Mouse (Mus musculus) R1 (cell line): ENCODE data around the gene Sftpd.
A peak's percentile ranks its signal among the peaks of the same experiment; 100 is the strongest.

ENCODE experiments used
- DNase-seq: peaks from one replicate; pipeline ENCODE4 v3.0.0-alpha.2; 2018; ENCODE audit warnings: low read depth, low spot score

Gene Sftpd

DNA sequence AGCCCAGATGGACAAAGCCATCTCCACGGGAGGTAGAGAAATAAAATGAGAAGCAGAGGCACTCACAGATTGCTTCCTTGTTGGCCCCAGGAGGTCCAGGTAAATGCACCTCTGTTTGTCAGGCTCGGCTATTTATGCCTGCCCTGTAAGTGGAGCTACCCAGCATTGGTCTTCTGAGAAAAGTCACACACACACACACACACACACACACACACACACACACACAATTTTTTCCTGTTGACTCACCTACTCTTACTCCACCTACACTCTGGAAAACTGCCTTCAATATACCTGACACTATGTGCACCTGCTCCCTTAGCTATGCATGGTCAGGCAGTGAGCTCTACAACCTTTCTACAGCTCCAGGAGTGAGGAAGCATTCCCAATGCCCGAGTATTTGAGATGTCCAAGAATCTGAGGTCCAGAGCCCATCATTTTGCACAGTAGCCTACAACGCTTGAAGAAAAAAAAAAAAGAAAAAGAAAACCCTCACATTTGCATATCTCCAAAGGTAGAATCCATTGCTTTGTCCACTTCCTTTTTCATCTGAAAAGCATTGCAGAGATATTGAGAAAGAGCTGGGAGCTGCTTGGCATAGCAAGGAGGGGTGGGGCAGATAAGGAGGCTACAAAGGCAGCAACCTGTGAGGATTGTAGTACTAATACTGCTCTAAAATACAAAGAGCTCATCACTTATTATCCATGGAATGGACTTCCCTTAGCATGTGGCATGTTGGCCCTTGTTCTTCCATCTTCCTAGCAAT, at the start of gene Sftpd:
Sftpd (minus strand) TSS at position 91 of the 763 bp plus-strand sequence.
- peak; percentile 65 for DNase-seq

DNA sequence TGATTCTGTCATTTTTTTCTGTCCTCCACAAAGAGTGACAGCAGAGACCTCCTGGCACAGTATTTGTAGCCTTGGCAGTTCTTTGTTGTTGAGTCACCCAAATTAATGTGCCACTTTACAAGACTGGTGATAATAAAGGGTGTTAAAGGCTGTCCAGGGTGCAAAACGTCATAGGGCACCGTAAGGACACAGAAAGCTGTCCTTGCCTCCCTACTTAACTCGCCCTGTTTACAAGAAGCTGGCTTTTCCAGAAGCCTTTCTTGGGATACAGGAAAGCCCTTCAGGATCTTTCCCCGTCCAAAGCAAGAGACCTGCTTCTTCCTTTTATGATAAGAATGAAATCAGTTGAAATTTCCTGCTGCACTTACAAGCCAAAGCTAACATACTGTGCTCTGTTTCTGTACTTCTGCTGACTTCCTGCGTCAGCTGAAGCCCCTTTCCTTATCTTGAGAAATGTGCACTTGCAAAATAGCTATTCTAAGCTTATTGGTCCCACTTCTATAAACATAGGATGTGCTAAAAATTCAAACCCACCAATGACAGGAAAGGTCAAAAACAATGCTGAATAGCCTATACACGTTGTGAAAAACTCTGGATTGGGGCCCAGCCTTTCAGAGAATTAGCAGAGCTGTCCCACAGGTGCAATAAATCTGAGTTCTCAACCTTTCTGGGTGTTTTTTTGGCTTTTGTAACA, 13.2 kb upstream of the Sftpd start:
- DNase-seq: no peak

DNA sequence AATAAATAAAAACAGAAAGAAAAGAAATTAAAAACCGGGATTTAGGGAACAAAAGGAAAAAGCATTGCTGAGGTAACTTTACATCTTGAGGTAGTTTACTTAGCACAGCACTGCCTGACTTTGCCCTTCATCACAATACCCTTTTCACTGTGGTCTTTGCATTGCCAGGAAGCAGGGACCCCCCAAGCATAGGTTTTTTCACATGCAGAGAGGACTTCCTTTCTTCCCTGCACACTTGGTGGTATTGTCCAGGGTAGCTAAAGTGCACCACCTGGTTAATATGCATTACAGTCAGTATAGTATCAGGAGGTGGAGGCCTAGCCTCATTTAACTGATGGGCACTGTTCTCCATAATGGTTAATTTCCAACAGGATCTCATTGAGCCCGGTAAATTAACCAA, 4.5 kb upstream of the Sftpd start:
- DNase-seq: peak; percentile 93

DNA sequence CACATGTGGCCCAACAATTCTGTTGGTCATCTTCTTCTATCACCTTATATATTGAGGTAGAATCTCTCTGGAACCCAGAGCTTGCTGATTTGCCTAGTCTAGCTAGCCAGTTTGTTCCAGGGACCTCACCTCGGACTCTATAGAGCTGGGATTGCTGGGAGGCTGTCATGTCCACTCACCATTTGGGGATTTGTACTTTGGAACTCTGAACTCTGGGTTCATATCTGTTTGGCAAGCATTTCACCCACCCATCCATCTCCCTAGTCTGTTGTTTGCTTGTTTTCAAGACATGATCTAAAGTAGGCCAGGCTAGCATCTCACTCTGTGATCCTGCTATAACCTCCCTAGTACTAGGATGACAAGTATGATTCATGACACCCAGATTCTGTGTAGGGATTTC, 10.1 kb downstream of the Sftpd start:
- no peak for DNase-seq

DNA sequence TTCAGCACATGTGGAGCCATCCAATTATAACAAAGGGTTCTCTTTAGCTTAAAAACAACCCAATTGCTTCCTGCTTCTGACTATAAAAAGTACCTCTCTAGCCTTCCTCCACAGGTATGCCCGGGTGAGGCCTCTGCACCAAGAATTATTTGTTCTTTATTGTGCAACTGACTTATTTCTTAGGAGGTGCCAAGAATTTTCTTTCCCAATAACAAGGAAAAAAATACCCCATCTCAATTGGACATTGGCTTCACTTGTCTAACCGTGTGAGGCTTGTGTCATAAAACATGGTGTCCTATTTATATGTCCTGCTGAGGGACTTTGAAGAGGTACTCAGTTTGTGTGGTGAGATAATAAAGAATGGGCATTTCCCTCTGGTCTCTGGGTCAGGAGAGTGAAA, 14.4 kb downstream of the Sftpd start:
- DNase-seq: no peak

DNA sequence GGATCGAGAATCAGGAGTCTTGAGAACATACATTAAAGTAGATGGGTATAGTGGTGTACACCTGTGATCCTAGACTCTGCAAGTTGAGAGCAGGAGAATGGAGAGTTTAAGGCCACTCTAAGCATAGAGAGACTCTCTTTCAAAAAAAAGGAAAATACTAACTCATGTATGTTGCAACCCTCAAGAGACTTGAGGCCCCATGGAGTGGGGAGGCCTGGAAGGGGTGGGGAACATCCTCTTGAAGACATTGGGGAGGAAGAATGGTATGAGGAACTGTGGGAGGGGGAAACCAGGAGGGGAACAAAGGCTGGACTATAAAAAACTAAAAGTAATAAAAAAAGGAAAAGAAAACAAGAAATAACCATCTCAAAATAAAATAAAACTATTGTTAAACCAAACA, 16.4 kb downstream of the Sftpd start:
- no peak for DNase-seq

DNA sequence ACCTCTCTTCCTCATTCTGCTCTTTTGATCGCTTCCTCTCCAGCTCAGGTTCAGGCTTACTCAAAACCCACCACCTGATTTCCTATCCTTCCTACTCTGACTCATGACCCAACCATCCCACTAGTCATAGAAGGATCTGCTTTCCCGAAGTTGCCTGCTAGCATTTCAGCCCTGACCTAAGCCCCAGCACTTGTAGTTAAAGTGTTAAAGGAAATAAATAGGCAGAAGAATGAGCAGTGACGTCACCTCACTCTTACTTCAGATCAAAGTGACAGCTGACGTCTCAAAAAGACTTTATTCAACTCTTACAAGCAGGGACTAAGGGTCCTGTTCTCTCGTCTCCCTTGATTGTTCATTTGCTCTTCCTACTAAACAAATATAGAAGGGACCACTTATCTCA, 17.7 kb downstream of the Sftpd start:
- DNase-seq: no peak

DNA sequence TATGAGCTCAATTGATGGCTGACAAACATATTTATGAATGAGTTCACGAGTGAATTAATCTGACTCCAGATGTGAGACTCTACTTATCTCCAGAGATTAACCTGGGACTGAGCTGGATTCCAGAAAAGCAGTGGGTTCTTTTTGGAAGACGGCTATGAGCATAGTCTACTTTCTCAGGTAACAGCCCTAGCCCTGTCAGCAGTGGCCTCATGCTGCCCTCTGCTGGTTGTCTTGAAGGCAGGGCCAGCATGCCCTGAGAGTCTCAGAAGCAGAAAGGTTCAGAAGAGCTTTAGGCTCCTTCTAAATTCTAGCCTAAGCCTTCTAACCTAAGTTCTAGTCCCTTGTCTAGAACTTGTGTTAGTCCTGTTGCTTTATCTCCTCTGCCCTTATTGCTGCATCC, 22.3 kb downstream of the Sftpd start:
- DNase-seq: peak; percentile 55

DNA sequence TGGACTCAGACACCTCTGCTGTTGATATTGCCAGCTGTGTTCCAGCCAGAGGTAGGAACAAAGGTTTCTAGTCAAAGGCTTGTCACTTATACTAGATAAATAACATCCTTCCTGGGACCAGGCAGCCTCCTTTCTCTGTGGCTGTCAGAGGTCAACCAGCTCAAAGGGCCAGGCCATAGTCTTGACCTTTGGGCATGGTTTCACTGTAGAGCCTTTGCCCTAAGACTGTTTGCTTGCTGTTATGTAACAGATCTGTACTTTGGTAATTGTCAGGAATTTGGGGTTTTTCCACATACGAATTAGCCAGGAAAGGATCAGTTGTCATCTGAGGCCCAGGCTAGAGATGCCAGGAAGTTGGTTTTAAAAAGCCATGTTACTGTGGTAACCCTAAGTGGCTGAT, 24.2 kb downstream of the Sftpd start:
- DNase-seq: no peak

DNA sequence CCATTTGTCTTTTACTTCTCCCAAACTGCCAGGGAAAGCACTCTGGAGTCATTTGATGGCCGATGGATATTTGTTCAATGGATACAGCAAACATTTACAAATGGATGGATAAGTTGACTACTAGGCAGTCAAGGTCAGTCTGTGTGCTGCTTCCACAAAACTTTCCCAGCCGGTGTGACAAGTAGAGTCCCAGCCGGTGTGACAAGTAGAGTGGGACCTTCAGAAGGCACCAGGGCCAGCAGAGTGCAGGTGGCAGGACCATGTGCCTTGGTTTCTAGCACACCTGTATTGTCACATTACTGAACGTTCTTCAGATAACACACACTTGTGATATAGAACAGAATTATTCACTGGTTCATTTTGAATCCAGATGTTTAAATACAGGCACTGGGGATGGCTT, 24.9 kb downstream of the Sftpd start:
- no peak for DNase-seq

DNA sequence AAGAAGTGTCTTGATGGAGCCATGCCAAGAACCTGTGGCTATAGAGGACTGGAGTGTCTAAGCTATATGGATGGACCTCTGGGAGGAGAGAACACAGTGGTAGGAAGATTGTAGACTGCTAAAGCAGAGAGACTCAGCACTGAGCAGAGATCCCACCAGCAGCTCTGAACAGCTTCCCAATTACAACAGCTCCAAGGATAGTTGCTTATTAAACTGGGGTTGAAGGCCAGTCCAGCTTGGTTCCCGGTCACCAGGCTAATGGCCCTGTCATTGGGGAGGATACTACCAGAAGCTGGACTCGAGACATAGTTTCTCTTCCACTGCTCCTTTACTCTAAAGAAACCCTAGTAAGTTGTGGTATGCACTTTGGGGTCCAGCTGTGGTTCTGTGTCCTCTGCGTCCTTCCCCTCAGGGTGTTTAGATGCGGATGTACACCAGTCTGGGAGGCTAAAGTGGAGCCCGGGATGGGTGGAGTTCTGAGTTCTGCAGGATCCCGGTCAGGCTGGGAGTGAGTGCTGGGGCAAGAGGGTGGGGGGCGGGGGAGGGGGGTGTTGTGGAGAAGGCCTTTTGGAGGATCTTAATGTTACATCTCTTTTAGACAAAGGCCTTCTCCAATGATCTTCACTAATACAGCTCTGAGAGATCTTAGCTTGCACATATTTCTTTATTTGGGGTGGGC, 33.6 kb downstream of the Sftpd start, which contains the start of gene Mbl1:
Mbl1 (plus strand) TSS at position 239 of the 679 bp plus-strand sequence.
- DNase-seq: no peak

DNA sequence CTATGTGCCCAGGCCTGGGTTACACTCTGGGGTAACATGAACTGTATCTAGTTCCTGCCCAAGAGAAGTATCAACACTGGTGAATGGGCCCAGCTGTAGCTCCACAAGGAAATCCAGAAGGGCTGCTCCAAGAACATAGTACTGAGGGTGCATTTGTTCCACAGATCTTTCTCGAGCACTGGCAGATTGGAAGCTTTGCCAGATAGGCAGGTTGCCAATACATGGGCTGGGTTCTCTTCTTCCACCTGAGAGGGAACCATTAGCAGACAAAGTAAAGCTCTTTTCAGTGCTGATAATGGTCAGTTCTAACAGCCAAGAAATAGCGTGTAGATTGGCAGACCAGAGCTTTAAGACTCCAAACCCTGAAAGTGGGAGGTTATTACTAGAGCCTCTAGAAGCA, 37.6 kb downstream of the Sftpd start:
- DNase-seq: no peak

DNA sequence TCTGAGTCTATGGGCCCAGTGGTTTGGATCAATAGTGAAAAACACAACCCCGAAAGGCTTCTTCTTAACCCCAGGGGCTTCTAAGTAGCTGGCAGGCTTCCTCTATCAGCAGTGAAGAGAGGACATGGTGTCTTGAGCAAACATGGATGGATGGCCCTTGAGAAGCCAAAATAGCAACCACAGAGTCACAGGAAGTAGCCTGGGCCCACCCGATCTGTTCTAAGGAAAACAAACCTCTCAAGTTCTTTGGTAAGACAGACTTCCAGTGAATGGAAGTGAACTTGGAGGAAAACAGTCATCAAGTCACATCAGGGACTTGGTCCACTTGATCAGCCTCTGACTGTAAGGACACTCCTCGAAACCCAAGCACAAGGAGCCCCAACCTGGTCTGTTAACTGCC, 38.0 kb downstream of the Sftpd start:
- no peak for DNase-seq

DNA sequence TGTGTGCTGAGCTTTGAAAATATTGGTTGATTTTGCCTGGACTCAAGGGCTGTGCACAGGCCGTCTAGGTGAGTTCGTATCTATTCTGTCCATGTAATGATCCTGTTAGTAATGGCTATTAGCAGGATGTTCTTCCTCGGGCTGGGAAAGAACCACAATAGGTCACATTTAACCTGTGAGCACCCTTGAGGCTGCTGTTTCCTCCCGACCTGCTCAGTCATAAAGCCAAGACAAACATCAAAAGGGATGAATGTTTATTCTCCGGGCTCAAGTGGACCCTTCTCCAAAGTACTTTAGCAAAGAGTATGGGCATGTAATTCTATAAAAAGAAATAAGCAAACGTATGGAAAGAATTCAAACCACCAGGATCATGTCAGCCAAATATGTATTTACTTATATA, 38.9 kb downstream of the Sftpd start:
- no peak for DNase-seq

DNA sequence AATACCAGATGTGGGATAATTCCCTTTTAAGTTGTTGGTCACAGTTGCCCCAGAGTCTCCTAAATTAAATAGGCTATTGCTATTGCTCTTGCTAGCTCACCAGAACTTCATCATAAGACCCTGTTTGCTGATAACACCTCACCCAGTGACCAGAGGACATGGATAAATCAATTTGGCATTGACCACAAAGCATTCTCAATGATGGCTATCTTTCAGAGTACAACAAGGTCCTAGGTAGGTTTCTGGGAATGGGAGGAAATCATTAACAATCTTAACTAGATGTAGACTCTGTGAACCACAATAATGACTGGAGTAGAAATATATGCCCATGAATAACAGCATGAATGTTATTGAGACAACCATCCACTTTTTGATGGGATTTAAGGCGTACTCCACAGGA, 44.3 kb downstream of the Sftpd start:
- DNase-seq: no peak

DNA sequence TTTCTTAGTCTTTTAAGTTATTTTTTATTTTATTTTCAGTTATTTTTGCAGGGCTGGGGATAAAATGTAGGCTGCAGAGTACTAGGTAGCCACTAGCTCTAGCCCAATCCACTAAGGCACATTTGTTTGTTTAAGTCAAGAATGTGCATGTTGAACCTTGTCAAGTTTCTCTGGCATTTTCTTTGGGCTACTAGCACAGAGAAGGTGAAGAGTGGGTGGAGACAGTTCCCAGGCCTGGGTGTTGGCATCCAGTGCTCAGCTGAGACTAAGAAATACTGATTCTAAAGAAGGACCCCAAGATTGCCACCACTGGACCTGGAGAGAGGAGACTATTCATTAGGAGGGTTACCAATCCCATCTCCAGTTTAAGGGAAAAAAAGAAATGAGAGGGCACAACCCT, 47.9 kb downstream of the Sftpd start:
- no peak for DNase-seq

DNA sequence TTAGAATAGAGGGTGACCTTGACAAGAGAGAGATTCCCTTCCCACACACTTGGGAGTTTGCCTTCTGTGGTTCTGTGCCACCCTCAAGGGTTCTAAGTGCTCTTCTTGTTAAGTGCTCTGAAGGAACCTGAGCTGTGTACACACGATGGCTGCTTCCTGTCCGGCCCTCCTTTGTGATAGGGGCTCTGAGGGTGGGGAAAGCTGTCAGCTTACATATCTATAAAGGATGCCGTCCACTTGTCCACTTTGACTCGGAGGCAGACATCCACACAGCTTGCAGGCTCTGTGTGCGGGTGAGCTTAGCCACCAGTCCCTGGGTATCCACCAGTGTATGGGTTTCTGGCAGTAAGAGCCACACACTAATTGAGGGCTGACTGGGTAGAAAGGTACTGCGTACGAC, 53.4 kb downstream of the Sftpd start, which contains the start of gene Sftpa1:
Sftpa1 (plus strand) TSS at position 243 of the 400 bp plus-strand sequence.
- no peak for DNase-seq

DNA sequence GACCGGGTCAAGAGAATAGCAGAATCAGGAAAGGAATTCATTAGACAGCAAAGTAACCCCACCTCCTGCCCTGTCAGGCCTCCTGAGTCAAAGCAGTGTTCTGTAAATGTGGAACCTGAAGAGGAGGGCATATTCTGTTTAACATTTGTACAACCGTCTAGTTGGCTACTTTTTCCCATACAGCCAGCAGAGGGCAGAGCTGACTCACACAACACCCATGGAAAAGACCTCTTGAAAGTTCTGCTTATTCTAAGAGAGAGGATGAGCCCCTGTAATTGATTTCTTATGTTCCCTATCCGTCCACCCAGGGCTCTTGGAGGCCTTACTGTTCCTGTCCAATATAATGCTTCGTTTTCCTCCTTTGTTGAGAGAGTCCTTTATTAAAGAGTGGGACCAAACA, 57.0 kb downstream of the Sftpd start:
- DNase-seq: peak; percentile 73

DNA sequence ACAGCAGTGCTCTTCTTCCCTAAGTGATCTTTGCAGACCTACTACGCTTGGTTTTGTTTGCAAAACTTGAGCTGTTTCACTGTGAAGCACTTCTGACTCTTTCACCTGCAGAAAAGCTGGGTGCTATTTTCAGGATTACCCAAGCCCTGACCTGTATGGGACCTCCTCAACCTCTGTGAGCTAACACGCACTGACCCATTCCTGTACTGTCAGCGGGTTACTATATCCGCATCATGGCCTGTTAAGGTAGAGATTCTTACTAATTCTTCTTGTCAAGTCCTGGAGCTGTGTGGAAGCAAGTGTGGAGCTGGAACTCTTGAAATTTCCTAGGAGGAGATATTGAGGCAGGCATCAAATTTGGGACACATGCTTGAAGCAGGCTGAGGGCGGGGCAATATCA, 60.3 kb downstream of the Sftpd start:
- no peak for DNase-seq
